Mouse (Mus musculus) lung, embryonic 14.5 days (tissue): ENCODE results near the gene Clns1a. TPM values are rescaled to one million over a fixed set of nuclear protein-coding genes. Genes with fewer than 3 reads are reported as not detected.

ENCODE experiments used
- ATAC-seq: fragments of 200-750 bp; cut with Nextera tagmentation; 2 replicates; pipeline ENCODE4 v1.8.0; 2017; ENCODE audit warnings: mild to moderate bottlenecking, moderate TSS enrichment, moderate library complexity; ENCODE audit not compliant: insufficient read depth
- DNase-seq: peaks from one replicate; pipeline ENCODE4 v3.0.0-alpha.2; 2015
- H3K27ac ChIP-seq: fragments of 300-500 bp; sonication (generic); 2 replicates; pipeline ENCODE4 v1.5.1; 2014; ENCODE audit warnings: low read depth, mild to moderate bottlenecking, moderate library complexity
- H3K27me3 ChIP-seq: fragments of 300-500 bp; sonication (generic); 2 replicates; pipeline ENCODE4 v1.6.1; 2014; ENCODE audit warnings: low read length, control low read depth; ENCODE audit not compliant: insufficient read depth
- H3K36me3 ChIP-seq: fragments of 300-500 bp; sonication (generic); 2 replicates; pipeline ENCODE4 v1.6.1; 2014; ENCODE audit warnings: control low read depth; ENCODE audit not compliant: insufficient read depth
- H3K4me1 ChIP-seq: fragments of 300-500 bp; sonication (generic); 2 replicates; pipeline ENCODE4 v1.6.1; 2014; ENCODE audit warnings: antibody characterized with exemption, control low read depth; ENCODE audit not compliant: insufficient read depth
- H3K4me2 ChIP-seq: fragments of 300-500 bp; sonication (generic); 2 replicates; pipeline ENCODE4 v1.6.1; 2014; ENCODE audit warnings: mild to moderate bottlenecking
- H3K4me3 ChIP-seq: fragments of 300-500 bp; sonication (generic); 2 replicates; pipeline ENCODE4 v1.5.1; 2014; ENCODE audit warnings: low read depth, low read length
- H3K9ac ChIP-seq: fragments of 300-500 bp; sonication (generic); 2 replicates; pipeline ENCODE4 v1.6.1; 2014
- H3K9me3 ChIP-seq: fragments of 300-500 bp; sonication (generic); 2 replicates; pipeline ENCODE4 v1.6.1; 2016; ENCODE audit warnings: low read depth, low read length, control low read depth
- CTCF ChIP-seq: IDR thresholded peaks from 2 replicates; pipeline ENCODE4 v1.5.1; 2016; ENCODE audit warnings: antibody characterized with exemption, low read depth
- WGBS: fragments of 180-500 bp; shearing (Covaris S2); extraction: QIAGEN DNeasy Blood & Tissue Kit; methylation state at CpG from one replicate; pipeline ENCODE4 v1.1.7; 2014; 5-methylcytosine and 5-hydroxymethylcytosine counted together
- polyA plus RNA-seq: library from polyadenylated mRNA; unstranded; fragments of >200 nt; fragmentation: Nextera tagmentation; extraction: Ambion mirVana; gene quantifications from 2 replicates; pipeline ENCODE4 v1.2.1, GENCODE M21; 2014

Gene Clns1a
- polyA plus RNA-seq, 1 experiment from 2014 or later, result 213 TPM

- Histone ChIP-seq H3K9me3 (no peaks in the 10 kb centered on the region), H3K27ac (no peak overlapping the region), H3K27me3 (no peaks in the 10 kb centered on the region), H3K36me3 (peaks cover 18% of the 10 kb centered on the region; the same call in 1 of the 2 replicates), H3K4me2 (no peak overlapping the region), H3K9ac (no peak overlapping the region), H3K4me3 (no peak overlapping the region), H3K4me1 (no peaks in the 10 kb centered on the region)
- no peak for TF ChIP-seq CTCF
- 73% methylated on average over 7 of the region's 7 CpGs for WGBS
- DNase-seq (no peak), ATAC-seq (no peak)
Observed at GRCm38 (mm10) chr7:97726778-97727177, 30.3 kb downstream of the Clns1a start.

GRCm38 (mm10) chr7:97728666-97729614, 32.5 kb downstream of the Clns1a start:
- no peak overlapping the region for H3K4me2 ChIP-seq
- H3K9me3 ChIP-seq, result no peaks in the 10 kb centered on the region
- H3K27ac ChIP-seq, result no peak overlapping the region
- no peak for DNase-seq
- TF ChIP-seq CTCF, result no peak
- H3K4me3 ChIP-seq, result no peak overlapping the region
- no peak overlapping the region for H3K9ac ChIP-seq
- H3K4me1 ChIP-seq, result no peaks in the 10 kb centered on the region
- no peak for ATAC-seq
- H3K36me3 ChIP-seq, result peaks cover 8% of the 10 kb centered on the region; the same call in 1 of the 2 replicates
- WGBS, result 72% methylated on average over 14 of the region's 14 CpGs
- no peaks in the 10 kb centered on the region for H3K27me3 ChIP-seq

- Histone ChIP-seq H3K36me3 (0 out of 2 replicates have a peak, but pooled peaks cover 5% of the 10 kb centered on the region), H3K27me3 (no peaks in the 10 kb centered on the region), H3K27ac (no peak overlapping the region), H3K4me1 (no peaks in the 10 kb centered on the region), H3K9ac (no peak overlapping the region), H3K4me3 (no peak overlapping the region), H3K4me2 (no peak overlapping the region), H3K9me3 (no peaks in the 10 kb centered on the region)
- WGBS, result 74% methylated on average over 3 of the region's 3 CpGs
- no peak for TF ChIP-seq CTCF
- DNase-seq (no peak), ATAC-seq (no peak)
Observed at GRCm38 (mm10) chr7:97730427-97730826, 34.0 kb downstream of the Clns1a start.

GRCm38 (mm10) chr7:97733606-97734005, 37.2 kb downstream of the Clns1a start:
- H3K27me3 ChIP-seq, result peaks cover 10% of the 10 kb centered on the region; the same call in 1 of the 2 replicates
- no peak for TF ChIP-seq CTCF
- H3K9ac ChIP-seq, result no peak overlapping the region
- DNase-seq, result no peak
- no peaks in the 10 kb centered on the region for H3K4me1 ChIP-seq
- no peaks in the 10 kb centered on the region for H3K9me3 ChIP-seq
- no peak for ATAC-seq
- no peak overlapping the region for H3K27ac ChIP-seq
- no peak overlapping the region for H3K4me3 ChIP-seq
- no peaks in the 10 kb centered on the region for H3K36me3 ChIP-seq
- H3K4me2 ChIP-seq, result no peak overlapping the region
- 73% methylated on average over 5 of the region's 5 CpGs for WGBS

DNA sequence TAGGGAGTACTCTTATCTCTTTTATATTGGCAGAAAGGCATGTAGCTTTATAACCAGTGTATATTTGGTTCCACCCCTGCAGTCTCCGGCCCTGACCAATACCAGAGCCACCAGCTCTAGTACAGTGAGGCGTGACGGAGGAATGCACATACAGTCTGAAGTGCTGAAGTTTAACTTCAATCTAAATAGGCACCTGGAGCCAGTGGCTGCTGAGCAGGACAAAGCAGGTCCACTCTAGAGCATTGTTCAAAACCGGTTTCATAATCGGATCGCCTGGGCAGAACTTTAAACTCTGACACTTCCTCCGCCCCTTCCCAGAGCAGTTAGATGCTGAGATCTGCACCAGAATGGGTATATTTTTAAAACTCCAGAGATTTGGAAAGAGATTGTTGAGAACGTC, 38.6 kb downstream of the Clns1a start:
- Histone ChIP-seq H3K9ac (no peak overlapping the region), H3K4me3 (no peak overlapping the region), H3K4me2 (no peak overlapping the region), H3K27me3 (peaks cover 10% of the 10 kb centered on the region; the same call in 1 of the 2 replicates), H3K9me3 (no peaks in the 10 kb centered on the region), H3K4me1 (no peaks in the 10 kb centered on the region), H3K27ac (no peak overlapping the region), H3K36me3 (no peaks in the 10 kb centered on the region)
- DNase-seq (no peak), ATAC-seq (no peak)
- WGBS, result 78% methylated on average over 8 of the region's 8 CpGs
- TF ChIP-seq CTCF, result no peak

DNA sequence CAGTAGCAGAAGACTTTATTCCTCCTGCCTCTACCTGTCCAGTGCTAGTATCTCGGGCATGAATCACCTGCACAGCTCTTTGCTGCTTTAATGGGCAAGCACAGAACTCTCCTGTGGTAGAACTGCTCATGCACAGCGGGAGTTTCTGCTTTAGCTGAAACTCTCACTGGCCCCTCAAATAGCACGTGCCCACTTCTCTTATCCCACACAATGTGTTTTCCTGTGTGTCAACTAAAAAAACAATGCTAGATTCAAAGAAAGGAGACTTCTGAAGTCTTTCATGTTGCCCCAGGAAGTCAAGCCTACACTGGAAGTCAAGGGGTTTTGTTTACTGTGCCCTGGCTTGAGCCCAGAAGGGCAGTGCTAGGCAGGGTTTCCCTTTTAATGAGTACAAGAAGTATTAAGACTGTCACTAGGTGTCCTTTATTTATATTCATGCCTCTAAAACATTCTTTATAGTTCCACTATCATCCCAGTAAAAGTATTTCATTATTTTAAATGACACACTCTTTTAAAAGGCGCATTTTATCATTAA, 39.5 kb downstream of the Clns1a start:
- no peak for TF ChIP-seq CTCF
- Histone ChIP-seq H3K36me3 (no peaks in the 10 kb centered on the region), H3K27me3 (peaks cover 10% of the 10 kb centered on the region; the same call in 1 of the 2 replicates), H3K4me3 (no peak overlapping the region), H3K9ac (no peak overlapping the region), H3K4me1 (no peaks in the 10 kb centered on the region), H3K4me2 (no peak overlapping the region; the same call in 1 of the 2 replicates), H3K9me3 (no peaks in the 10 kb centered on the region), H3K27ac (no peak overlapping the region)
- no peak for ATAC-seq
- 46% methylated on average over 4 of the region's 4 CpGs for WGBS
- peak; percentile 26 for DNase-seq

DNA sequence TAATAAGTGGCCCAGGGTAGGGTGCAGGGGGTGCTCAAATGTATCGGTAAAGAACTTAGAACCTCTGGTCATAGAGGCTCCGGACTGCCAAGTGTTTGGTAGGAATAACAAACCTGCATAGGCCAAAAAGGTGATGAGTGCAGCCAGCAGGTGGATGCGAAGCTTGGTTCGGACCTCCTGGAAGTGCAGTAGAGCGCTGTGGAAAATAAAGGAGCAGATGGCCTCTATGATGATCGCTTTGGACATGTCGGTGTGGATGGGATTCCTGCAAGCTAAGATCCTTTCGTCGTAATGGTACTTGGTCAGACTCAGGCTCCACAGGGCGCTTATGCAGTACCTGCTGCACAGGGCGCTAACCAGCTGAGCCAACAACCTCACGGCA, 40.8 kb downstream of the Clns1a start:
- ATAC-seq (no peak; the same call in 1 of the 2 replicates), DNase-seq (no peak)
- H3K27me3 ChIP-seq, result peaks cover 10% of the 10 kb centered on the region; the same call in 1 of the 2 replicates
- peak overlapping the region; percentile 52 for H3K9ac ChIP-seq
- no peaks in the 10 kb centered on the region for H3K36me3 ChIP-seq
- TF ChIP-seq CTCF, result no peak
- 5% methylated on average over 12 of the region's 12 CpGs for WGBS
- no peaks in the 10 kb centered on the region for H3K9me3 ChIP-seq
- no peak overlapping the region for H3K27ac ChIP-seq
- H3K4me2 ChIP-seq, result peak overlapping the region; percentile 95
- H3K4me1 ChIP-seq, result no peaks in the 10 kb centered on the region
- H3K4me3 ChIP-seq, result peak overlapping the region; percentile 57
